Mouse (Mus musculus): ENCODE data around the gene Crebzf.

Crebzf gene

GRCm38 (mm10) chr7:90482607-90483006, 40.1 kb downstream of the Crebzf start:
- DNase-seq: no peak

Data from right cerebral cortex, adult 18-20 months (tissue).